Mouse (Mus musculus): ENCODE data around the gene Myom1.

The Myom1 gene

GRCm38 (mm10) chr17:71136384-71137333 is 134.2 kb downstream of the Myom1 start:
- no peak for DNase-seq (ENCODE audit: low read depth, low spot score)

- no peak for DNase-seq (ENCODE audit: low read depth, low spot score)
These were observed 134.9 kb downstream of the Myom1 start for GRCm38 (mm10) chr17:71137334-71137721.

GRCm38 (mm10) chr17:71142068-71142467 is 139.6 kb downstream of the Myom1 start:
- no peak for DNase-seq (ENCODE audit: low read depth, low spot score)

GRCm38 (mm10) chr17:71143155-71143554 is 140.7 kb downstream of the Myom1 start:
- DNase-seq (ENCODE audit: low read depth, low spot score) = no peak

- no peak for DNase-seq (ENCODE audit: low read depth, low spot score)
These were observed 142.1 kb downstream of the Myom1 start for GRCm38 (mm10) chr17:71144322-71145116.

GRCm38 (mm10) chr17:71145248-71145961 is 143.0 kb downstream of the Myom1 start:
- no peak for DNase-seq (ENCODE audit: low read depth, low spot score)

GRCm38 (mm10) chr17:71153356-71153755 is 150.9 kb downstream of the Myom1 start:
- no peak for DNase-seq (ENCODE audit: low read depth, low spot score)

GRCm38 (mm10) chr17:71155271-71155670 is 152.8 kb downstream of the Myom1 start:
- no peak for DNase-seq (ENCODE audit: low read depth, low spot score)

- DNase-seq (ENCODE audit: low read depth, low spot score) = peak; percentile 75
These were observed 156.7 kb downstream of the Myom1 start for GRCm38 (mm10) chr17:71159152-71159567.

GRCm38 (mm10) chr17:71159720-71160119 is 157.3 kb downstream of the Myom1 start:
- no peak for DNase-seq (ENCODE audit: low read depth, low spot score)

- no peak for DNase-seq (ENCODE audit: low read depth, low spot score)
These were observed 158.0 kb downstream of the Myom1 start for GRCm38 (mm10) chr17:71160244-71160995.

- no peak for DNase-seq (ENCODE audit: low read depth, low spot score)
These were observed 162.6 kb downstream of the Myom1 start for GRCm38 (mm10) chr17:71164991-71165390.

GRCm38 (mm10) chr17:71168205-71168815 is 165.9 kb downstream of the Myom1 start:
- no peak for DNase-seq (ENCODE audit: low read depth, low spot score)

- no peak for DNase-seq (ENCODE audit: low read depth, low spot score)
These were observed 166.4 kb downstream of the Myom1 start for GRCm38 (mm10) chr17:71168846-71169245.

GRCm38 (mm10) chr17:71169639-71170038 is 167.2 kb downstream of the Myom1 start:
- DNase-seq (ENCODE audit: low read depth, low spot score) = no peak

- no peak for DNase-seq (ENCODE audit: low read depth, low spot score)
These were observed 168.7 kb downstream of the Myom1 start for GRCm38 (mm10) chr17:71171161-71171560.

All from forelimb bud, embryonic 11.5 days (tissue).